Comparison of ENCODE assay signal across 17 mouse cellular contexts in the genomic region with DNA sequence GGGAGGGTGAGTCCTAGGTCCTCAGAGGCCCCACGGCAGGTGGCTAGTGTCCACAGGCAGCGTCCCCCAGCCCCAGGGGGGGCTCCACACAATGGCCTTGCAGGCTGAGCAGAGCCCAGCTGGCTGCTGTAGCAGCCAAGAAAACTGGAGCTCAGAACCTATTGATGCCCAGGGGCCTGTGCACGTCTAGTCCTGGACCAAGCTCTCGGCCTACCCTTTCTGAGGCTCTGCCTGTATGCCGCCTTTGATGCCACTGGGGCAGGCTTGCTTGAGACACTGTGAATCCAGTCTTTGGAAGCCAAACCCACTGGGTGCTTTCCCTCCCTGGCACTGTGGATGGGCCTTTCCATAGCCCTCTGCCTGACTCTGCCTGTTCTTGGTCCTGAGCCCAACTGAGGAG. TPM values are rescaled to one million over a fixed set of nuclear protein-coding genes. Genes with fewer than 3 reads are reported as not detected.
DNase-seq lines count a peak whose midpoint lies in the region; ATAC-seq and TF ChIP-seq lines count a peak whose summit lies in the region.
"Had no signal": no experiment of that assay in that cellular context is flagged by ENCODE, and none has a peak within 500 bp of the region (broad histone marks: within the 10 kb centered on the region; RNA-seq: fewer than 3 reads in every experiment).

No protein-coding gene starts in this region.

- intact Hi-C loops in left cerebral cortex, adult 2 months (cut with DNase I): no loop called here

- H3K4me3 ChIP-seq in hindbrain, embryonic 15.5 days: no peak overlapping the region
- H3K4me3 ChIP-seq in hindbrain, embryonic 13.5 days: no peak overlapping the region
- no peak overlapping the region for H3K4me3 ChIP-seq in forebrain, embryonic 14.5 days (ENCODE audit: low read depth, low read length)
- H3K4me3 ChIP-seq in left cerebral cortex, adult 2 months: no peak overlapping the region
- no peak overlapping the region for H3K4me3 ChIP-seq in kidney, adult 2 months (ENCODE audit: insufficient read depth, low read depth, low read length)

- no peak overlapping the region for H3K9ac ChIP-seq in hindbrain, embryonic 15.5 days
- H3K9ac ChIP-seq in hindbrain, embryonic 13.5 days: no peak overlapping the region
- H3K9ac ChIP-seq in forebrain, embryonic 14.5 days (ENCODE audit: low read length): no peak overlapping the region

- H3K27me3 ChIP-seq in hindbrain, embryonic 15.5 days: no peaks in the 10 kb centered on the region
- 0 out of 2 replicates have a peak, but pooled peaks cover 9% of the 10 kb centered on the region for H3K27me3 ChIP-seq in hindbrain, embryonic 13.5 days
- H3K27me3 ChIP-seq in forebrain, embryonic 14.5 days (replicated peaks; ENCODE audit: control insufficient read depth, insufficient read depth, low read length): no peaks in the 10 kb centered on the region
- no peaks in the 10 kb centered on the region for H3K27me3 ChIP-seq in kidney, adult 2 months (replicated peaks; ENCODE audit: control insufficient read depth, insufficient read depth, low read length)
- H3K27me3 ChIP-seq: Patski had no signal

- H3K27ac ChIP-seq in hindbrain, embryonic 15.5 days (replicated peaks): no peak overlapping the region
- no peak overlapping the region for H3K27ac ChIP-seq in hindbrain, embryonic 13.5 days
- H3K27ac ChIP-seq in forebrain, embryonic 14.5 days (ENCODE audit: low read depth, low read length): no peak overlapping the region
- peak overlapping the region; percentile 56 for H3K27ac ChIP-seq in left cerebral cortex, adult 2 months
- H3K27ac ChIP-seq in kidney, adult 2 months (ENCODE audit: insufficient read depth, low read depth, low read length): no peak overlapping the region

- peak; percentile 53 for ATAC-seq in hindbrain, embryonic 15.5 days (ENCODE audit: low FRiP score, low read depth)
- no peak for ATAC-seq in hindbrain, embryonic 13.5 days (ENCODE audit: low FRiP score)
- ATAC-seq in forebrain, embryonic 14.5 days: no peak
- ATAC-seq: CD4-positive, CD25-positive, alpha-beta regulatory T cell, adult 4 months; midbrain, embryonic 16.5 days; Patski had no signal

- H3K4me2 ChIP-seq in hindbrain, embryonic 15.5 days: no peak overlapping the region
- no peak overlapping the region for H3K4me2 ChIP-seq in hindbrain, embryonic 13.5 days
- H3K4me2 ChIP-seq in forebrain, embryonic 14.5 days (ENCODE audit: low read length): no peak overlapping the region

- peaks cover 8% of the 10 kb centered on the region; the same call in 1 of the 2 replicates for H3K4me1 ChIP-seq in hindbrain, embryonic 15.5 days (replicated peaks)
- H3K4me1 ChIP-seq in hindbrain, embryonic 13.5 days (replicated peaks): peaks cover 35% of the 10 kb centered on the region
- H3K4me1 ChIP-seq in forebrain, embryonic 14.5 days (ENCODE audit: control insufficient read depth, insufficient read depth, low read length): no peaks in the 10 kb centered on the region
- H3K4me1 ChIP-seq in kidney, adult 2 months (ENCODE audit: control insufficient read depth, insufficient read depth, low read length): no peaks in the 10 kb centered on the region

- TF ChIP-seq CTCF in left cerebral cortex, adult 2 months (IDR thresholded peaks at IDR 0.05): no peak
- TF ChIP-seq CTCF in kidney, adult 2 months (conservative IDR thresholded peaks at IDR 0.05; ENCODE audit: insufficient read depth, insufficient read length, low read depth, low read length): no peak

- H3K36me3 ChIP-seq in hindbrain, embryonic 15.5 days: no peaks in the 10 kb centered on the region
- no peaks in the 10 kb centered on the region for H3K36me3 ChIP-seq in hindbrain, embryonic 13.5 days
- H3K36me3 ChIP-seq in forebrain, embryonic 14.5 days (ENCODE audit: control insufficient read depth, insufficient read depth, low read length): no peaks in the 10 kb centered on the region
- no peaks in the 10 kb centered on the region for H3K36me3 ChIP-seq in kidney, adult 2 months (ENCODE audit: control insufficient read depth, insufficient read depth, low read length)

- no peak for TF ChIP-seq POLR2A in kidney, adult 2 months (IDR thresholded peaks at IDR 0.05; ENCODE audit: low read depth, low read length)

- WGBS in hindbrain, embryonic 15.5 days: 59% methylated on average over 5 of the region's 5 CpGs
- 48% methylated on average over 5 of the region's 5 CpGs for WGBS in hindbrain, embryonic 13.5 days
- WGBS in forebrain, embryonic 14.5 days: 62% methylated on average over 5 of the region's 5 CpGs
- WGBS in kidney, adult 2 months: 87% methylated on average over 5 of the region's 5 CpGs

- peak; percentile 89 for DNase-seq in brain, adult 2 months (ENCODE audit: low read depth, low spot score)
- DNase-seq in forebrain, embryonic 14.5 days (ENCODE audit: low spot score): peak; percentile 9
- peak in 1 of 2 experiments; percentile 24 for DNase-seq in left cerebral cortex, adult 2 months (ENCODE audit: extremely low spot score in 1 of 2, low spot score in 2 of 2)
- DNase-seq in adrenal gland, adult 2 months: no peak
- no peak for DNase-seq in kidney, adult 2 months
- no peak for DNase-seq in natural killer cell, adult 2 months (ENCODE audit: low spot score in 2 of 2)
- DNase-seq: adrenal gland, postnatal 36 days; lung, postnatal 14 days had no signal

- no peaks in the 10 kb centered on the region for H3K9me3 ChIP-seq in hindbrain, embryonic 15.5 days
- H3K9me3 ChIP-seq in hindbrain, embryonic 13.5 days: no peaks in the 10 kb centered on the region
- no peaks in the 10 kb centered on the region for H3K9me3 ChIP-seq in forebrain, embryonic 14.5 days (replicated peaks; ENCODE audit: control insufficient read depth, low read length)

RNA-seq across cellular contexts. Expression of a gene that starts 22.4 kb away (rescaled TPM):
- polyA plus RNA-seq in hindbrain, embryonic 15.5 days (2015; fragmentation: Nextera tagmentation; extraction: Ambion mirVana): 0.64 and 0.77 TPM in 2 replicates
- 0.38 and 0.45 TPM in 2 replicates for polyA plus RNA-seq in hindbrain, embryonic 13.5 days (2015; fragmentation: Nextera tagmentation; extraction: Ambion mirVana)
- 0.13 and 0.20 TPM in 2 replicates for polyA plus RNA-seq in forebrain, embryonic 14.5 days (2014; fragmentation: Nextera tagmentation; extraction: Ambion mirVana)
- under 1 TPM; 0.18 to 0.21 TPM for total RNA-seq in left cerebral cortex, adult 2 months (2021)
- total RNA-seq in adrenal gland, adult 2 months (2021): 1 to 10 TPM in 1 of 2 experiments, under 1 TPM in 1; 0.97 to 1.0 TPM
- 0.36 and 0.54 TPM in 2 replicates for polyA plus RNA-seq in adrenal gland, adult 2 months (2012; rRNA removed)
- not detected in 2 replicates for polyA plus RNA-seq in kidney, adult 2 months (2012; rRNA removed)
- total RNA-seq: heart, postnatal 25 days; liver, adult 2 months had no signal
- polyA plus RNA-seq: CD4-positive, CD25-positive, alpha-beta regulatory T cell, adult 4 months; gonadal fat pad, adult 2 months; kidney, embryonic 16.5 days; liver, adult 2 months; Patski had no signal

RNA-seq across cellular contexts. Expression of a gene that starts 51.0 kb away (rescaled TPM):
- 17.8 and 23.8 TPM in 2 replicates for polyA plus RNA-seq in hindbrain, embryonic 15.5 days (2015; fragmentation: Nextera tagmentation; extraction: Ambion mirVana)
- polyA plus RNA-seq in hindbrain, embryonic 13.5 days (2015; fragmentation: Nextera tagmentation; extraction: Ambion mirVana): 11.1 and 11.8 TPM in 2 replicates
- 17.6 and 20.8 TPM in 2 replicates for polyA plus RNA-seq in forebrain, embryonic 14.5 days (2014; fragmentation: Nextera tagmentation; extraction: Ambion mirVana)
- 10 to 100 TPM; 55.3 to 66.9 TPM for total RNA-seq in left cerebral cortex, adult 2 months (2021)
- 1 to 10 TPM in 1 of 2 experiments, under 1 TPM in 1; 0.83 to 1.5 TPM for total RNA-seq in adrenal gland, adult 2 months (2021)
- 1.6 and 2.8 TPM in 2 replicates for polyA plus RNA-seq in adrenal gland, adult 2 months (2012; rRNA removed)
- 0.70 and 0.76 TPM in 2 replicates for polyA plus RNA-seq in kidney, adult 2 months (2012; rRNA removed)
- total RNA-seq: liver, adult 2 months had no signal
- polyA plus RNA-seq: CD4-positive, CD25-positive, alpha-beta regulatory T cell, adult 4 months; liver, adult 2 months had no signal

RNA-seq across cellular contexts. Expression of a gene that starts 59.4 kb away (rescaled TPM):
- 23.8 and 25.1 TPM in 2 replicates for polyA plus RNA-seq in hindbrain, embryonic 15.5 days (2015; fragmentation: Nextera tagmentation; extraction: Ambion mirVana)
- 22.6 and 24.0 TPM in 2 replicates for polyA plus RNA-seq in hindbrain, embryonic 13.5 days (2015; fragmentation: Nextera tagmentation; extraction: Ambion mirVana)
- polyA plus RNA-seq in forebrain, embryonic 14.5 days (2014; fragmentation: Nextera tagmentation; extraction: Ambion mirVana): 18.8 and 19.1 TPM in 2 replicates
- total RNA-seq in left cerebral cortex, adult 2 months (2021): 10 to 100 TPM; 22.0 to 25.4 TPM
- total RNA-seq in adrenal gland, adult 2 months (2021): 10 to 100 TPM; 40.4 to 42.6 TPM
- polyA plus RNA-seq in adrenal gland, adult 2 months (2012; rRNA removed): 30.3 and 35.8 TPM in 2 replicates
- polyA plus RNA-seq in kidney, adult 2 months (2012; rRNA removed): 31.6 and 35.4 TPM in 2 replicates

Comparison
In these comparisons a context has a peak if more than half of its experiments do, and no peak if none do; other contexts are left out.
1. DNase-seq: peak in brain, adult 2 months (single experiment) and forebrain, embryonic 14.5 days (single experiment); none in adrenal gland, adult 2 months (single experiment), kidney, adult 2 months (single experiment) and natural killer cell, adult 2 months (0 of 2).